Mouse (Mus musculus) liver, embryonic 14.5 days (tissue): ENCODE measurements around the gene N4bp1.

ENCODE experiments used
- CTCF ChIP-seq: IDR thresholded peaks from 2 replicates; pipeline ENCODE4 v1.5.1; 2016; ENCODE audit warnings: antibody characterized with exemption, low read depth, control low read depth
- EP300 ChIP-seq: IDR thresholded peaks from 2 replicates; pipeline ENCODE4 v1.6.1; 2016; ENCODE audit warnings: antibody characterized with exemption, low read depth

GRCm38 (mm10) chr8:86891533-86891932 lies 6.5 kb upstream of the N4bp1 start:
- TF ChIP-seq CTCF (no peak), EP300 (no peak)
